Mouse (Mus musculus) layer of hippocampus, adult 2 months (tissue): ENCODE data around the gene Bloc1s3. TPM values are rescaled to one million over a fixed set of nuclear protein-coding genes. Genes with fewer than 3 reads are reported as not detected.

Source experiments
- DNase-seq, 2 experiments: peaks; one replicate each; pipeline ENCODE4 v3.0.0; 2022; ENCODE audit warnings: low spot score in 2 of 2
- H3K27ac ChIP-seq: fragments of 200-600 bp; 2 replicates; pipeline ENCODE4 v1.8.1; 2022
- H3K4me3 ChIP-seq: fragments of 200-600 bp; 2 replicates; pipeline ENCODE4 v1.8.1; 2022; ENCODE audit warnings: mild to moderate bottlenecking
- CTCF ChIP-seq: fragments of 200-600 bp; conservative IDR thresholded peaks from 2 replicates; pipeline ENCODE4 v1.8.1; 2022; ENCODE audit warnings: antibody characterized with exemption, mild to moderate bottlenecking, moderate library complexity
- total RNA-seq, 2 experiments: library from RNA; stranded (reverse); gene quantifications; 2 replicates each; pipeline ENCODE4 v1.2.3; 2021

The Bloc1s3 gene
- total RNA-seq, 2 experiments from 2014 or later, result 6.0 to 6.9 TPM

DNA sequence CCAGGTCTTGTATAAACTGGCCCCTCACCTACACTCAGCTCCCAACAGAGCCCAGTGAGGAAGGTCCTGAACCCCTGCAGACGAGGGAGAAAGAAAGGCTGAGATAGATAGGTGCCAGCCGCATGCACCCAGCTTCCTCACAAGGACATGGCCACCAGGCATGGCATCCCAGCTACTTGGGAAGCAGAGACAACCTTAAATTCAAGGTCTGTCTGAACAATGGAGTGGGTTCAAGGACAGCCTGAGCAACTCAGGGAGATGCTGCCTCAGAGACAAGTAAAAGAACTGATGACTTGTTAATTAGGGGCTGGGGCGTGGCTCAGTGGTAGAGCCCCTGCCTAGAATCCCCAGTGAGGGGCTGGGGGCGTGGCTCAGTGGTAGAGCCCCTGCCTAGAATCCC lies 53.0 kb downstream of the Bloc1s3 start:
- Histone ChIP-seq H3K27ac (no peak overlapping the region), H3K4me3 (no peak overlapping the region)
- no peak for DNase-seq
- no peak for TF ChIP-seq CTCF

Other genes starting within 250 kb of the Bloc1s3 start
- gene Vasp, start 236.6 kb downstream of the Bloc1s3 start, total RNA-seq, result 10 to 100 TPM; 15.7 to 17.1 TPM
- not detected for gene Ppm1n, start 228.3 kb downstream of the Bloc1s3 start, total RNA-seq
- 10 to 100 TPM; 90.3 to 92.7 TPM for gene Rtn2, start 225.7 kb downstream of the Bloc1s3 start, total RNA-seq
- 10 to 100 TPM; 12.8 to 14.1 TPM for gene Fosb, start 198.3 kb downstream of the Bloc1s3 start, total RNA-seq
- 10 to 100 TPM; 51.7 to 51.9 TPM for gene Ercc1, start 163.6 kb downstream of the Bloc1s3 start, total RNA-seq
- gene Cd3eap, start 148.9 kb downstream of the Bloc1s3 start, total RNA-seq, result 10 to 100 TPM; 18.1 to 19.5 TPM
- 1 to 10 TPM; 6.1 to 6.9 TPM for gene Ppp1r13l, start 148.6 kb downstream of the Bloc1s3 start, total RNA-seq
- 10 to 100 TPM; 36.4 to 36.5 TPM for gene Ercc2, start 126.4 kb downstream of the Bloc1s3 start, total RNA-seq
- gene Klc3, start 104.3 kb downstream of the Bloc1s3 start, total RNA-seq, result 1 to 10 TPM; 3.2 to 3.5 TPM
- not detected for gene Ckm, start 103.6 kb downstream of the Bloc1s3 start, total RNA-seq
- gene Mark4, start 49.5 kb downstream of the Bloc1s3 start, total RNA-seq, result 10 to 100 TPM; 92.9 to 99.6 TPM
- under 1 TPM; 0.10 to 0.38 TPM for gene Exoc3l2, start 45.0 kb downstream of the Bloc1s3 start, total RNA-seq
- gene Trappc6a, start within 50 bp of the Bloc1s3 start, total RNA-seq, result 10 to 100 TPM; 17.2 to 20.7 TPM
- gene Nkpd1, start 9.5 kb upstream of the Bloc1s3 start, total RNA-seq, result under 1 TPM; 0.38 to 0.71 TPM
- 100 to 1,000 TPM; 116 to 118 TPM for gene Ppp1r37, start 54.7 kb upstream of the Bloc1s3 start, total RNA-seq
- under 1 TPM; 0.81 to 0.95 TPM for gene Zfp296, start 68.9 kb upstream of the Bloc1s3 start, total RNA-seq
- gene Gemin7, start 69.2 kb upstream of the Bloc1s3 start, total RNA-seq, result 10 to 100 TPM; 38.8 to 43.9 TPM
- gene Clasrp, start 96.1 kb upstream of the Bloc1s3 start, total RNA-seq, result 100 to 1,000 TPM in 1 of 2 experiments, 10 to 100 TPM in 1; 95.4 to 112 TPM
- gene Relb, start 121.1 kb upstream of the Bloc1s3 start, total RNA-seq, result 10 to 100 TPM in 1 of 2 experiments, 1 to 10 TPM in 1; 9.8 to 11.3 TPM
- 100 to 1,000 TPM; 136 to 151 TPM for gene Clptm1, start 156.7 kb upstream of the Bloc1s3 start, total RNA-seq
- gene Apoc2, start 169.6 kb upstream of the Bloc1s3 start, total RNA-seq, result not detected
- gene Gm44805, start 173.1 kb upstream of the Bloc1s3 start, total RNA-seq, result not detected
- gene Apoc4, start 173.1 kb upstream of the Bloc1s3 start, total RNA-seq, result not detected
- 1 to 10 TPM; 3.1 to 3.5 TPM for gene Apoc1, start 184.3 kb upstream of the Bloc1s3 start, total RNA-seq
- gene Apoe, start 190.8 kb upstream of the Bloc1s3 start, total RNA-seq, result 1,000 to 10,000 TPM; 2,242 to 2,264 TPM
- 100 to 1,000 TPM; 110 TPM for gene Tomm40, start 207.1 kb upstream of the Bloc1s3 start, total RNA-seq
- gene Nectin2, start 242.1 kb upstream of the Bloc1s3 start, total RNA-seq, result 1 to 10 TPM; 4.5 to 5.9 TPM